Mouse (Mus musculus): ENCODE data around the gene Zc3h4. TPM values are rescaled to one million over a fixed set of nuclear protein-coding genes. Genes with fewer than 3 reads are reported as not detected.
A peak's percentile ranks its signal among the peaks of the same experiment; 100 is the strongest.

The Zc3h4 gene
- polyA plus RNA-seq, 1 experiment: 14.4 TPM

DNA sequence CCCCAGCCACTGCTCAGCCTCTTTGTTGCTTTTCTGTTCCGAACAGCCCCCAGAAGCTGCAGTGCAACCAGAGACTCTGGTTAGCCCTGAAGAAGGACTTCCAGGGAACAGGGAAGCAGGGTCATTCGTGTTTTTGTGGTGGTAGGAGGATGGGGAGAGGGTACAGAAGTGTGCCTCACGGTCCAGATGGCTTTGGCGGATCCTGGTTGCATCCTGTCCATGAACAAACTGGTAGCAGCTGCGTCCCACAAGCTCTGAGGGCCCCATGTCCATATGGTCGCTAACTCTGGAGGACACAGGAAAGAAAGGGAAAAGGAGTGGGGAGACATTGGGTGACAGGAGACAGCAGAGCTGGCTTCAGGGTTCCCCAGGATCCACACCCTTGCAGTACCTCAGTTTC lies 60.4 kb downstream of the Zc3h4 start:
- TF ChIP-seq CTCF (IDR thresholded peaks at IDR 0.05; ENCODE audit: control insufficient read depth, insufficient read depth, insufficient replicate concordance, low read depth, low read length) (no peak), POLR2A (IDR thresholded peaks at IDR 0.05; ENCODE audit: control insufficient read depth, low read depth, low read length) (no peak)
- peaks cover 23% of the 10 kb centered on the region for H3K4me1 ChIP-seq (ENCODE audit: control insufficient read depth, insufficient read depth, low read length)
- no peaks in the 10 kb centered on the region for H3K36me3 ChIP-seq (ENCODE audit: control insufficient read depth, insufficient read depth, low read length)
- H3K27me3 ChIP-seq (ENCODE audit: control insufficient read depth, insufficient read depth, low read length): no peaks in the 10 kb centered on the region
- H3K27ac ChIP-seq (ENCODE audit: control insufficient read depth, insufficient read depth, low read depth, low read length): no peak overlapping the region
- peak overlapping the region; percentile 40 for H3K4me3 ChIP-seq (ENCODE audit: control insufficient read depth, low read depth, low read length)

DNA sequence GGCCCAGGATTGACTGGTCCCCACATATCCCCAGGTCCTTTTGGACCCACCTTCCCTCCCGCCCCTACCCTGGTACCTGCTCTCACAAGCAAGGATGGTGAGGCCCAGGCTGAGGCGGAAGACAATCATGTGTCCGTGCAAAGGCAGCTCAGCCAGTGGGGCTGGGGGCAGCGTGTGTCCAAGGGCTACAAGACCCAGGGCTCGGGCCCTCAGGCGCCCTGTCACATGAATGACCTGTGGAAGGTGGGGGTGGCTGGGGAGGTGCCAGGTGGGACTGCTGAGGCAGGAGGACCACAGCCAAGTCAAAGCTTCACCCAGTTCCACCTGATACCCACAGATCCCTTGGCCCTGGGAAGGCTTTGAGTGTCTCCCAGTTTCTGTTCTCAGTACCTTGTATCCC lies 61.0 kb downstream of the Zc3h4 start:
- Histone ChIP-seq H3K27ac (ENCODE audit: control insufficient read depth, insufficient read depth, low read depth, low read length) (no peak overlapping the region), H3K4me1 (ENCODE audit: control insufficient read depth, insufficient read depth, low read length) (peaks cover 20% of the 10 kb centered on the region), H3K36me3 (ENCODE audit: control insufficient read depth, insufficient read depth, low read length) (no peaks in the 10 kb centered on the region), H3K27me3 (ENCODE audit: control insufficient read depth, insufficient read depth, low read length) (no peaks in the 10 kb centered on the region), H3K4me3 (ENCODE audit: control insufficient read depth, low read depth, low read length) (no peak overlapping the region)
- TF ChIP-seq POLR2A (IDR thresholded peaks at IDR 0.05; ENCODE audit: control insufficient read depth, low read depth, low read length) (no peak), CTCF (IDR thresholded peaks at IDR 0.05; ENCODE audit: control insufficient read depth, insufficient read depth, insufficient replicate concordance, low read depth, low read length) (no peak)

DNA sequence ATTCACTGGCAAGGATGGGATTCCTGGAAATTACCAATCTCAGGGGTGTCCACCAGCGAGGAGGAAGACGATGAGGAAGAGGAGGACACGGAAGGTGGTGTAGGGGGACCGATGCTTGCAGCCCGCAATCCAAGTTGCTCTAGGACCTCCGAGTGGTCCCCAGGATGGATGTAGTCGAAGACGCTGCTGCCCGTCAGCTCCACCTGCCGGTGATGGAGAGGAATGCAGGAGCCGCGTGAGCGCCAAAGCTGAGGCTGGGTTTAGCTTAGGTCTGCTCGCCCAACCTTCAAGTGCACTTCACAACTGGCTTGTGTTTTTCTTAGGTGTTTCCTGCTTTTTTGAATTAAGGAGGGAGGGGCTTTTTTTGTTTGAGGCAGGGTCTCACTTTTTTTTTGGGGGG lies 62.5 kb downstream of the Zc3h4 start:
- TF ChIP-seq CTCF (IDR thresholded peaks at IDR 0.05; ENCODE audit: control insufficient read depth, insufficient read depth, insufficient replicate concordance, low read depth, low read length) (peak; percentile 99), POLR2A (IDR thresholded peaks at IDR 0.05; ENCODE audit: control insufficient read depth, low read depth, low read length) (no peak)

DNA sequence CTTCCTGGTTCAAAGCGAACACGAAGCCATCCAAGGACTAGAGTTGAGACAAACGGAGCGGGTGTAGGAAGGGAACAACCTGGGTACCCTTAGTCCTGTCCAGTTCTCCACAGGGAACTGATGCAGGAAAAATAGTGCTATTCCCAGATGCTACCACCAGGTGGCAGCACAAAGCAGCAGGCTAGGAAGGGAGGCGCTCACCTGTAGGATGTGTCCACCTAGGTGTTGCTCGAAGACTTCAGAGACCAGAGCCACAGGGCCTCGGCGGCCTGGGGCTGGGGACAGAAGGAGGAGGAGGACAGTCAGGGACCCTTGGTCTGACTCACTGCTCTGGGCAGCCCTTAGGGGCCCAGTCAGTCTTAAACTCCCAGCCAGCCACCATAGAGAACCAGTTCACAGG lies 64.5 kb downstream of the Zc3h4 start:
- TF ChIP-seq POLR2A (IDR thresholded peaks at IDR 0.05; ENCODE audit: control insufficient read depth, low read depth, low read length): no peak
- TF ChIP-seq CTCF (IDR thresholded peaks at IDR 0.05; ENCODE audit: control insufficient read depth, insufficient read depth, insufficient replicate concordance, low read depth, low read length): peak; percentile 96
- peaks cover 17% of the 10 kb centered on the region for H3K4me1 ChIP-seq (ENCODE audit: control insufficient read depth, insufficient read depth, low read length)
- no peak overlapping the region for H3K27ac ChIP-seq (ENCODE audit: control insufficient read depth, insufficient read depth, low read depth, low read length)
- H3K36me3 ChIP-seq (ENCODE audit: control insufficient read depth, insufficient read depth, low read length): no peaks in the 10 kb centered on the region
- H3K4me3 ChIP-seq (ENCODE audit: control insufficient read depth, low read depth, low read length): no peak overlapping the region
- no peaks in the 10 kb centered on the region for H3K27me3 ChIP-seq (ENCODE audit: control insufficient read depth, insufficient read depth, low read length)

More for the DNA sequence above, 62.5 kb downstream of the Zc3h4 start:
- Histone ChIP-seq H3K36me3 (ENCODE audit: control insufficient read depth, insufficient read depth, low read length) (no peaks in the 10 kb centered on the region), H3K4me1 (ENCODE audit: control insufficient read depth, insufficient read depth, low read length) (peaks cover 22% of the 10 kb centered on the region), H3K27me3 (ENCODE audit: control insufficient read depth, insufficient read depth, low read length) (no peaks in the 10 kb centered on the region), H3K27ac (ENCODE audit: control insufficient read depth, insufficient read depth, low read depth, low read length) (no peak overlapping the region), H3K4me3 (ENCODE audit: control insufficient read depth, low read depth, low read length) (no peak overlapping the region)

DNA sequence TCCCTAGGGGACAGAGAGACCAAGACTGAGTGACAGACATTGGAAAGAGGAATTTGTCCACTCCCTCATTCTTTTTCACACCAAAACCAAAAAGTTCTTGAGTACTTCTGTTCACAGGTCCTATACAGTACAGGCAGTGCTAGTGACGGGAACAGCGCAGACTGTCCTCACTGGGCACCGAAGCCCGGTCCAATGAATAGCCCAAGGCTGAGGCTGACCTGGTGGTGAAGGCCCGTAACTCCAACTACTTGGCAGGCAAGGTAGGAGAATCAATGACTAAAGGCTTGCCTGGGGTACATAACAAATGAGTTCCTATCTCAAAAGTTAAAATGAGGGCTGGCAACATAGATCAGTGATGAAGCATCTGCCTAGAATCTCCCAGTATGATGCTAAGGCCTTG lies 64.9 kb downstream of the Zc3h4 start:
- Histone ChIP-seq H3K36me3 (ENCODE audit: control insufficient read depth, insufficient read depth, low read length) (no peaks in the 10 kb centered on the region), H3K4me1 (ENCODE audit: control insufficient read depth, insufficient read depth, low read length) (peaks cover 14% of the 10 kb centered on the region), H3K27ac (ENCODE audit: control insufficient read depth, insufficient read depth, low read depth, low read length) (no peak overlapping the region), H3K27me3 (ENCODE audit: control insufficient read depth, insufficient read depth, low read length) (no peaks in the 10 kb centered on the region), H3K4me3 (ENCODE audit: control insufficient read depth, low read depth, low read length) (no peak overlapping the region)
- no peak for TF ChIP-seq POLR2A (IDR thresholded peaks at IDR 0.05; ENCODE audit: control insufficient read depth, low read depth, low read length)
- TF ChIP-seq CTCF (IDR thresholded peaks at IDR 0.05; ENCODE audit: control insufficient read depth, insufficient read depth, insufficient replicate concordance, low read depth, low read length): no peak

DNA sequence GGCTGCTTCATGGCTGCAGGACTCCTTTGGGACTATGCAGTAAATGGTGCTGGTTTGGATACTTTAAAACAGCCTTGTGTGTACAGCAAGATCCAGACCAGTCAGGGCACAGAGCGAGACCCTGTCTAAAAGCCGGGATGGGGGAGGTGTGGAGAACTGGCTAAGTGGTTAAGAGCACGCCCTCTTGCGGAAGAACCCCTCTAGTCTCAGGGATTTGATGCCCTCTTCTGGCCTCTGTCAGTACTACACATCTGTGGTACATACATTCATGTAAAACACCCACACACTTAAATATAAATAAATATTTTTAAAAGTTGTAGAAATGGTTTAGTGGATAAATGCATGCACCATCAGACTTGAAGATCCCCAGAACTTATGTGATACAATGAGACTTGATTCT lies 65.9 kb downstream of the Zc3h4 start:
- Histone ChIP-seq H3K4me3 (ENCODE audit: control insufficient read depth, low read depth, low read length) (no peak overlapping the region), H3K36me3 (ENCODE audit: control insufficient read depth, insufficient read depth, low read length) (no peaks in the 10 kb centered on the region), H3K27ac (ENCODE audit: control insufficient read depth, insufficient read depth, low read depth, low read length) (no peak overlapping the region), H3K27me3 (ENCODE audit: control insufficient read depth, insufficient read depth, low read length) (no peaks in the 10 kb centered on the region), H3K4me1 (ENCODE audit: control insufficient read depth, insufficient read depth, low read length) (peaks cover 9% of the 10 kb centered on the region)
- TF ChIP-seq CTCF (IDR thresholded peaks at IDR 0.05; ENCODE audit: control insufficient read depth, insufficient read depth, insufficient replicate concordance, low read depth, low read length): peak; percentile 36; the same call in 1 of the 2 replicates
- no peak for TF ChIP-seq POLR2A (IDR thresholded peaks at IDR 0.05; ENCODE audit: control insufficient read depth, low read depth, low read length)

DNA sequence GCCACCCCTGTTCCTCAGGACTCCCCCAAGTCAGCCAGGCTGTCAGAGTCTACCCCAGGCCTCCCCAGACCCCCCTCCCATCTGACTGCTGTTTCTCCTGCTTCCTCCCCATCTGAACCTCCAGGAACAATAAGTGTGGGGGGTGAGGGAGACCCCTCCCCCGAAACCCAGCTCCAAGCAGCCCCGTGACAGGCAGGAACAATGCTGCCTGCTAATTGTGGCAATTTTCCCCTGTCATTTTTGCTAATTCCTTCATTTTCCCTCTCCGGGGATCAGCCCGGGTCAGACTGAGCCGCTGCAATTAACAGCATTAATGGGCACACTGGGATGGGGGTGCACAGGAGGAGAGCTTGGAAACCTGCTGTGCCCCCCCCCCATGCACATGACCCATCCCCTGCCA lies 67.4 kb downstream of the Zc3h4 start:
- Histone ChIP-seq H3K4me3 (ENCODE audit: control insufficient read depth, low read depth, low read length) (no peak overlapping the region), H3K27ac (ENCODE audit: control insufficient read depth, insufficient read depth, low read depth, low read length) (no peak overlapping the region), H3K36me3 (ENCODE audit: control insufficient read depth, insufficient read depth, low read length) (no peaks in the 10 kb centered on the region), H3K4me1 (ENCODE audit: control insufficient read depth, insufficient read depth, low read length) (peaks cover 10% of the 10 kb centered on the region), H3K27me3 (ENCODE audit: control insufficient read depth, insufficient read depth, low read length) (no peaks in the 10 kb centered on the region)
- no peak for TF ChIP-seq POLR2A (IDR thresholded peaks at IDR 0.05; ENCODE audit: control insufficient read depth, low read depth, low read length)

DNA sequence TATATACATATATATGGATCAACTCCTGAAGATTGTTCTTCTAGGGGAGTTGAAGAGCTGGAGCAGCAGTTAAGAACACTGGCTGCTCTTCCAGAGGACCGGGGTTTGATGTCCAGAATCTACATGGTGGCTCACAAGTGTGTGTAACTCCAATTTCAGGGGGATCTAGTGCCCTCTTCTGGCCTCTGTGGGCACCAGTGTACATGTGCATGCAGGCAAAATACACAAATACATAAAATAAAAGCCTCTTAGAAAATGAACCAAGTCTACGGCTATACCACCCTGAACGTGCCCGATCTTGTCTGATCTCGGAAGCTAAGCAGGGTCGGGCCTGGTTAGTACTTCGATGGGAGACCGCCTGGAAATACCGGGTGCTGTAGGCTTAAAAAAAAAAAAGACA lies 70.8 kb downstream of the Zc3h4 start:
- no peaks in the 10 kb centered on the region; the same call in 1 of the 2 replicates for H3K27me3 ChIP-seq (ENCODE audit: control insufficient read depth, insufficient read depth, low read length)
- peaks cover 29% of the 10 kb centered on the region for H3K4me1 ChIP-seq (ENCODE audit: control insufficient read depth, insufficient read depth, low read length)
- H3K27ac ChIP-seq (ENCODE audit: control insufficient read depth, insufficient read depth, low read depth, low read length): no peak overlapping the region
- H3K4me3 ChIP-seq (ENCODE audit: control insufficient read depth, low read depth, low read length): no peak overlapping the region
- TF ChIP-seq CTCF (IDR thresholded peaks at IDR 0.05; ENCODE audit: control insufficient read depth, insufficient read depth, insufficient replicate concordance, low read depth, low read length): no peak
- TF ChIP-seq POLR2A (IDR thresholded peaks at IDR 0.05; ENCODE audit: control insufficient read depth, low read depth, low read length): no peak
- no peaks in the 10 kb centered on the region for H3K36me3 ChIP-seq (ENCODE audit: control insufficient read depth, insufficient read depth, low read length)

Data from testis, adult 2 months (tissue).